Mouse (Mus musculus) hindbrain, postnatal 0 days (tissue): Measurements from ENCODE around the gene Nfe2l1. TPM values are rescaled to one million over a fixed set of nuclear protein-coding genes. Genes with fewer than 3 reads are reported as not detected.
"Not testable (repeated sequence)": the region's sequence is repeated elsewhere in the genome, so short reads cannot be mapped to it uniquely, and the experiment has no call there.

Experiments
- ATAC-seq: fragments of 200-750 bp; cut with Nextera tagmentation; 2 replicates; pipeline ENCODE4 v1.8.0; 2017; ENCODE audit warnings: mild to moderate bottlenecking, moderate TSS enrichment, moderate library complexity
- DNase-seq: peaks from one replicate; pipeline ENCODE4 v3.0.0-alpha.2; 2015; ENCODE audit warnings: low spot score
- H3K27ac ChIP-seq: fragments of 300-500 bp; sonication (generic); 2 replicates; pipeline ENCODE4 v1.5.1; 2014; ENCODE audit warnings: mild to moderate bottlenecking
- H3K27me3 ChIP-seq: fragments of 300-500 bp; sonication (generic); 2 replicates; pipeline ENCODE4 v1.6.1; 2014; ENCODE audit warnings: low read length, mixed read lengths; ENCODE audit not compliant: insufficient read depth
- H3K36me3 ChIP-seq: fragments of 300-500 bp; sonication (generic); 2 replicates; pipeline ENCODE4 v1.6.1; 2014; ENCODE audit warnings: low read length, mixed read lengths; ENCODE audit not compliant: insufficient read depth
- H3K4me1 ChIP-seq: fragments of 300-500 bp; sonication (generic); 2 replicates; pipeline ENCODE4 v1.6.1; 2014; ENCODE audit warnings: antibody characterized with exemption, low read length, mixed read lengths; ENCODE audit not compliant: insufficient read depth
- H3K4me2 ChIP-seq: fragments of 300-500 bp; sonication (generic); 2 replicates; pipeline ENCODE4 v1.6.1; 2014; ENCODE audit warnings: low read depth, mild to moderate bottlenecking, low read length, moderate library complexity, mixed read lengths
- H3K4me3 ChIP-seq: fragments of 300-500 bp; sonication (generic); 2 replicates; pipeline ENCODE4 v1.5.1; 2014; ENCODE audit warnings: low read length
- H3K9ac ChIP-seq: fragments of 300-500 bp; sonication (generic); replicated peaks from 2 replicates; pipeline ENCODE4 v1.6.1; 2014; ENCODE audit warnings: mild to moderate bottlenecking, low read length, moderate library complexity, mixed read lengths
- H3K9me3 ChIP-seq: fragments of 300-500 bp; sonication (generic); 2 replicates; pipeline ENCODE4 v1.6.1; 2016; ENCODE audit warnings: low read length, mixed read lengths
- CTCF ChIP-seq: IDR thresholded peaks from 2 replicates; pipeline ENCODE4 v1.5.1; 2016; ENCODE audit warnings: antibody characterized with exemption, control low read depth, low read depth
- WGBS: fragments of 180-500 bp; shearing (Covaris S2); extraction: QIAGEN DNeasy Blood & Tissue Kit; methylation state at CpG from one replicate; pipeline ENCODE4 v1.1.7; 2014; 5-methylcytosine and 5-hydroxymethylcytosine counted together
- polyA plus RNA-seq: library from polyadenylated mRNA; unstranded; fragments of >200 nt; fragmentation: Nextera tagmentation; extraction: Ambion mirVana; gene quantifications from 2 replicates; pipeline ENCODE4 v1.2.1, GENCODE M21; 2015
- total RNA-seq: library from RNA; depleted of rRNA; stranded (reverse); fragments of >200 nt; gene quantifications from 2 replicates; pipeline ENCODE4 v1.2.3, GENCODE M21; 2014

Gene Nfe2l1
- total and polyA plus RNA-seq, 2 experiments from 2014 or later, result 67.2 to 91.4 TPM

DNA sequence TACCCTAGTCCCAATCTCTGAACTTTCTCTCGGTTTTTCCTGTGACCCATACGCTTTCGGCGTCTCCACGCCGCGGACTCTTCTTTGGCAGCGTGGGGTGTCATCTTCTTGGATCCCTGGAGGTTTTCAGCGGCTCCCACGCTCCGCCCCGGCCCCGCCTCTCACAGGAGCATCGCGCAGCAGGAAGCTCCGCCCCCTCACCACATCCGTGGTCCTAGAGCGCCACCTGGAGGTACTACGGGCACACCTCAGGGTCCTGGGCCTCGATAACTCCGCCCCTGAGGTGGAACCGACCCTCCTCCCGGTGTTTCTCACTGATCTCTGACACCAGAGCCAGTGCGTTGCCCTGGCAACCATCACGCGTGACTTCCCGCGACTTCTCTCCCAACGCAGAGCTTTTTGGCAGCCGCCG, 32.1 kb upstream of the Nfe2l1 start:
- H3K27ac ChIP-seq, result peak overlapping the region; percentile 36; the same call in 1 of the 2 replicates
- no peaks in the 10 kb centered on the region for H3K9me3 ChIP-seq
- peak overlapping the region; percentile 47 for H3K9ac ChIP-seq
- WGBS, result 0% methylated on average over 31 of the region's 31 CpGs
- ATAC-seq, result peak; percentile 92
- TF ChIP-seq CTCF, result peak; percentile 98
- H3K27me3 ChIP-seq, result no peaks in the 10 kb centered on the region
- no peaks in the 10 kb centered on the region for H3K36me3 ChIP-seq
- H3K4me2 ChIP-seq, result peak overlapping the region; percentile 99
- peak; percentile 97 for DNase-seq
- H3K4me3 ChIP-seq, result peak overlapping the region; percentile 46
- peaks cover 21% of the 10 kb centered on the region for H3K4me1 ChIP-seq

DNA sequence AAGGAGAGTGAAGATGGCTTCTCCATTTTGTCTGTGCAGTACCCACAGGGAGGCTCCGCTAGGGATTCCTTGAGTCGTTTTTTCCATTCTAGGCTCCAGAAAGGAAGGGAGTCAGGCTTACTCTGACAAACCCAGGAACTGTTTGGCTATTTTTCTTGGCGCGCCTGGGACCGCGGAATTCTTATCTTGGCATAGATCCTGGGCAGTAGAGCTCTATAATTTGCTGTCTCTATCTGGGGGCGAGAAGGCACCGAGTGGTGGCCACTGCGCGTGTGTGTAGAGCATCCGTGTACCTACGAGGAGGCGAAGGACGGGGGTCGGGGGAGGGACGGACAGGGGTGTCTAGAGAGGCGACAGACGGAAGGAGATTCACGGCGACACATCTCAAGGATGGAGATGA, 31.7 kb upstream of the Nfe2l1 start:
- 1% methylated on average over 20 of the region's 20 CpGs for WGBS
- H3K4me3 ChIP-seq, result peak overlapping the region; percentile 46
- peak overlapping the region; percentile 36; the same call in 1 of the 2 replicates for H3K27ac ChIP-seq
- no peaks in the 10 kb centered on the region for H3K36me3 ChIP-seq
- H3K4me1 ChIP-seq, result peaks cover 21% of the 10 kb centered on the region
- TF ChIP-seq CTCF, result no peak
- ATAC-seq (peak; percentile 24), DNase-seq (peak; percentile 47)
- H3K9ac ChIP-seq, result peak overlapping the region; percentile 47
- H3K27me3 ChIP-seq, result no peaks in the 10 kb centered on the region
- no peaks in the 10 kb centered on the region for H3K9me3 ChIP-seq
- peak overlapping the region; percentile 99 for H3K4me2 ChIP-seq

DNA sequence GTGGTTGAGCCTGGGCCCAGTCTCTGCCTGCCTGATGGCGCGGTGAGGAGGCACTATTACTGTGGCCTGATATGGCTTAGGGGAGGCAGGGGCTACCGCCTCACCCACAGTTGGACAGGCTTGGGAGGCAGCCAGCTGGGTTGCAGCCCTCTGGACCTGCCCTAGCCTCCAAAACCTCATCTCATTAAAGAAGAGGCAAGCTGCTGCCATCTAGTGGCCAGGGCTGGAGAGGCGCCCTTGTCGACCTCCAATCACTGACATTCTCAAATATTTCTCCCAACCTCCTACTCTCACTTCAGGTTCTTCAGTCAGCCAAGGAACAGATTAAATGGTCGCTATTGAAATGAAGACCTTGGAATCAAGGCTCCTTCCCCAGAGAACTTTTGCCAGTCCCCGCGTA, 30.8 kb upstream of the Nfe2l1 start:
- Histone ChIP-seq H3K27me3 (no peaks in the 10 kb centered on the region), H3K4me2 (no peak overlapping the region), H3K27ac (peak overlapping the region; percentile 34; the same call in 1 of the 2 replicates), H3K36me3 (no peaks in the 10 kb centered on the region), H3K4me1 (peaks cover 21% of the 10 kb centered on the region), H3K9ac (no peak overlapping the region), H3K9me3 (no peaks in the 10 kb centered on the region), H3K4me3 (no peak overlapping the region)
- ATAC-seq, result peak; percentile 43
- DNase-seq, result peak; percentile 92
- WGBS, result 10% methylated on average over 8 of the region's 8 CpGs
- peak; percentile 94 for TF ChIP-seq CTCF

DNA sequence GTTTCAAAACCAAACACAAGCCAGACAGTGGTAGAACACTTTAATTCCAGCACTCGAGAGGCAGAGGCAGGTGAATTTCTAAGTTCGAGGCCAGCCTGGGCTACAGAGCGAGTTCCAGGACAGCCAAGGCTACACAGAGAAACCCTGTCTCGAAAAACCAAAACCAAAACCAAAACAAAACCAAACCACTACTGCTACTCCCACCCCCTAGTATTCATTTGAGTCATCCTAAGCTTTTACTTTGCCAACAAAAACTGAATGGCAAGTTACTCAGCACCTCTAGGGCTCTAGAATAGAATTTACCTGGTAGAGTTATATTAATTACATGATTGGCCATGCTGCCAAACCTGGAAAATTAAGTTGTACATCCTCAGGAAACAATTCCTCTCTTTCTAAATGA, 29.9 kb upstream of the Nfe2l1 start:
- ATAC-seq, result no peak
- no peak overlapping the region for H3K4me3 ChIP-seq
- DNase-seq, result no peak
- H3K9me3 ChIP-seq, result no peaks in the 10 kb centered on the region
- H3K27ac ChIP-seq, result no peak overlapping the region
- H3K4me1 ChIP-seq, result peaks cover 21% of the 10 kb centered on the region
- H3K27me3 ChIP-seq, result no peaks in the 10 kb centered on the region
- no peaks in the 10 kb centered on the region for H3K36me3 ChIP-seq
- H3K4me2 ChIP-seq, result no peak overlapping the region
- no peak for TF ChIP-seq CTCF
- WGBS, result 87% methylated on average over 4 of the region's 4 CpGs
- no peak overlapping the region for H3K9ac ChIP-seq

DNA sequence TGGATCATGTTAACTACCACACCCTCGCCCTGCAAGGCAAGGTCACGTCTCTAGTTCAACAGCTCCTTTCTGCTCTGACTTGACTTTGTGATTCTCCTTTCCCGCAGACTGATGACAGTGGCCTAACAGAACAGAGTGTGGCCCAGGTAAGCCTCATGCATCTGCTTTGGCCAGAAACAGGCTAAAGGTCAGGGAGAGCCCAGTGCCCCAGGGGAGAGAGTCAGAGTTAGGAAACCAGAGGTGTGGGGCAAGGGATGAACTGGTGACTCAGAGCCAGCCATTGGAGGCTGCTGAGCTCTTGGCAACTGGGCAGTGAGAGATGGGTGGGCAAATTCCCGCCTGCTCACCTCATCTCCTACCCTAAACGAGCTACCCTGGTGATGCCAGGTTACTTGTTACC, 27.7 kb upstream of the Nfe2l1 start:
- Histone ChIP-seq H3K27ac (no peak overlapping the region), H3K9ac (no peak overlapping the region), H3K36me3 (no peaks in the 10 kb centered on the region), H3K4me2 (no peak overlapping the region), H3K9me3 (no peaks in the 10 kb centered on the region), H3K4me1 (peaks cover 11% of the 10 kb centered on the region; the same call in 1 of the 2 replicates), H3K4me3 (no peak overlapping the region), H3K27me3 (no peaks in the 10 kb centered on the region)
- ATAC-seq, result no peak
- no peak for DNase-seq
- no peak for TF ChIP-seq CTCF
- WGBS, result 82% methylated on average over 5 of the region's 5 CpGs

DNA sequence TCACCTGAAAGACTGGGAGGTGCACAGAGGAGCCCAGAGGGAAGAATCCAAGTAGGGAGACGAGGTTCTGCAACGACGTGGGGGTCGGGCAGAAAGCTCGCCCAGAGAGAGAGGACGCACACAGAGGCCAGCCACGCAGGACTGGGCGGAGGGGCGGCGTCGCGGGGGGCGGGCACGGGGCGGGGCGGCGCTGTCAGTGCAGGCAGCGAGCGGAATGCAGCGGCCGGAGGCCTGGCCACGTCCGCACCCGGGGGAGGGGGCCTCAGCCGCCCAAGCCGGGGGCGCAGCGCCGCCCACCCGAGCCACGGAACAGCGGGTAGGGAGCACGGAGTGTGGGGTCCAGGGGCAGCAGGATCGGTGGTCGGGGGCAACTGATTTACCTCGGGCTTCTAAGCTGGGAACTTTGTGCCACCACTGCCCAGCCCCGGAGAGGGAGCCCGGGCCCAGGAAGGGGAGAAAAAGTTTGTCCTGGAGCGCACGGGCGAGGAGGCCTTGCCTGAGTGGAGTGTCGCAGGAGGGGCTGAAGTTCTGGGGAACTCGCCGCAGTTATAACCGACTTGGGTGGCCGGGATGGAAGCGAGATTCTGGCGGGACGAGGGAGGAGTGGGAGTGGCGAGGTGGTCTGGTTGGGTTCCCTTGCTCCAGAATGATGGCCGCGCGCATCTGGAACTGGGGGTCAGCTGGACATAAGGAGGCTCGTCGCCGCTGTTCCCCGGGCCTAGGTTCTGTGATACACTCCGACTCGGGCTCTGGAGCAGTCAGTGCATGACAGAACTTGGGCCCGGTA, 20.1 kb upstream of the Nfe2l1 start, which contains the start of gene Copz2:
Gene Copz2 (plus strand): TSS at position 190 of the 787 bp plus-strand sequence.
- Histone ChIP-seq H3K9me3 (no peaks in the 10 kb centered on the region), H3K36me3 (no peaks in the 10 kb centered on the region), H3K4me2 (peak within 1 kb of the TSS; percentile 75), H3K9ac (peak within 1 kb of the TSS; percentile 10; the same call in 1 of the 2 replicates), H3K27me3 (no peaks in the 10 kb centered on the region), H3K4me1 (no peaks in the 10 kb centered on the region), H3K27ac (no peak within 1 kb of the TSS), H3K4me3 (peak within 1 kb of the TSS; percentile 39)
- TF ChIP-seq CTCF, result no peak
- no peak for DNase-seq
- 0 out of 2 replicates have a peak, but pooled peaks have one; percentile 24 for ATAC-seq
- WGBS, result 2% methylated on average over 56 of the region's 60 CpGs

DNA sequence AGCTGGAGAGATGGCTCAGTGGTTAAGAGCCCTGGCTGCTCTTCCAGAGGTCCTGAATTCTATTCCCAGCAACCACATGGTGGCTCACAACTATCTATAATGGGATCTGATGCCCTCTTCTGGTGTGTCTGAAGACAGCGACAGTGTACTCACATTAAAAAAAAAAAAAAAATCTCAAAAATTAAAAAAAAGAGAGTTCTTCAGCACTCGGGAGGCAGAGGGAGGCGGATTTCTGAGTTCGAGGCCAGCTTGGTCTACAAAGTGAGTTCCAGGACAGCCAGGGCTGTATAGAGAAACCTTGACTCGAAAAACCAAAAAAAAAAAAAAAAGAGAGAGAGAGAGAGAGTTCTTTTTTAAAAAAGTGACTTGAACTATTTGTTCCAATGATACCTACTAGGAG, 19.4 kb upstream of the Nfe2l1 start:
- not testable (repeated sequence) for H3K27ac ChIP-seq, H3K36me3 ChIP-seq, DNase-seq, H3K27me3 ChIP-seq, H3K9ac ChIP-seq, ATAC-seq, H3K4me1 ChIP-seq, H3K9me3 ChIP-seq
- H3K4me2 ChIP-seq, result peak overlapping the region; percentile 75
- H3K4me3 ChIP-seq, result peak overlapping the region; percentile 39; the same call in 1 of the 2 replicates
- WGBS, result 73% methylated on average over 5 of the region's 5 CpGs
